Mouse (Mus musculus) heart, adult 9 months (tissue): ENCODE measurements around the gene Noxo1.
"Not testable (repeated sequence)": the region's sequence is repeated elsewhere in the genome, so short reads cannot be mapped to it uniquely, and the experiment has no call there.

Experiments used
- DNase-seq, 2 experiments: peaks; one replicate each; pipeline ENCODE4 v3.0.0; 2022; ENCODE audit warnings: low spot score in 2 of 2

The Noxo1 gene

DNA sequence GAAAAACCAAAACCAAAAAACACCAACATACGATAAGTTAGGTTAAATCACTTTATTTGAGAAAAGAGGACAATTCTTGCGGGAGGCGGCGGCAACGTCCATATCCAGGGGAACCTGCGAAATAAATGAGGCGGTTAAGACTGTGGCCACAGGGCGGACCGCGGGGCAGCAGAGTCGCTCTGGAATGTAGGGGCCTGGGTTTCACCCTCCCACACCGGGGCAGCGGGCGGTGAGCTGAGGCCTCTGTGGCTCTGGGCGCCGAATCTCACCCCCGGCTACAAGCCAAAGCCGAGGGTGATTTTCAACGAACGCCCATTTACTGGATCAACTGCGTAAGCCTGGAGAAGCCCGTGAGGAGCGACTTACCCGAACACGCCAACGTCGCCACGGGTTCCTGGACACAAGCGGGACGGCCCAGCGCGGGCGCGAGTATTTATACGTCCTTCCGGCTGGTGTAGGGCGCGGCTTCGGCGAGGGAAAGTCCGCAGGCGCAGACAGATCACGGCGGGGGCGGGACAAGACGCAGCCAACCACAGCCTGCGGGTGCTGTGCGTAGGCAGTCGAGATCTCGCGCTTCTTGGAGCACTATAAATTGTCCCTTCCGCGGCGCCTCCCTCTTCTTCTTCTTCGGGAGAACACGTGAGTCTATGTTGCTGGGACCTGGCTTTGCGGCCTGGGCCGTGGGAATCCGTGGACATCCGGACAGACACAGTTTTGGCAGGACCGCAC lies 23.6 kb downstream of the Noxo1 start:
- DNase-seq, result peak; percentile 97 to 98

DNA sequence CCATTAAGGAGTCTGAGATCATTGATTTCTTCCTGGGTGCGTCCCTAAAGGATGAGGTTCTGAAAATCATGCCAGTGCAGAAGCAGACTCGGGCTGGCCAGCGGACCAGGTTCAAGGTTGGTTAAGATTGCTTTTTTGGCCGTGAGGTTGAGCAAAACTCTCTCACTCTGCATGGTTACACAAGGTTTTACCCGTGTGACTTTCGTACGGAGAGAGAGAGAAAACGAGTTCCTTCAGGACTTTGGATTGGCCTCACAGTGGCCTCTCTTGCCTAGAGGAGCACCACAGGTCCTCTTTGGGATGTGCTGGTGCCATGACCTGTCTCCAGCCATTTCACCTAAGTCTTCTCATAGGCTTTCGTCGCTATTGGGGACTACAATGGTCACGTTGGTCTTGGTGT lies 24.6 kb downstream of the Noxo1 start:
- not testable (repeated sequence) for DNase-seq

DNA sequence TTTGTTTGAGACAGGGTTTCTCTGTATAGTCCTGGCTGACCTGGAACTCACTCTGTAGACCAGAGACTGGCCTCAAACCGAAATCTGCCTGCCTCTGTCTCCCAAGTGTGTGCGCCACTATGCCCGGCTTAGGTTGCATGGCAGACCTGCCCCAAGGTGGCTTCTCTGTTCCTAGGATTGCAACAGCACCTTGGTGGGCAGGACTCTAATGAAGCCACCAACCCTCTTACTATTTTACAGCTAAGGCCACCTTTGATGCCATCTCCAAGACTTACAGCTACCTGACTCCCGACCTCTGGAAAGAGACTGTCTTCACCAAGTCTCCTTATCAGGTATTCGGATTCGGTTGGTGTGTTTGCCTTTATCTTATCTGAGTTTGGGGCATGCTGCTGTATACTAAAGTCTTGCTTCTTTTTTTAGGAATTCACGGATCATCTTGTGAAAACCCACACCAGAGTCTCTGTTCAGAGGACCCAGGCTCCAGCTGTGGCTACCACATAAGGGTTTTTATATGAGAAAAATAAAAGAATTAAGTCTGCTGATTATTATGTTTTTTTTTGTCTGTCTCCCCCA lies 25.4 kb downstream of the Noxo1 start:
- DNase-seq, result not testable (repeated sequence)

DNA sequence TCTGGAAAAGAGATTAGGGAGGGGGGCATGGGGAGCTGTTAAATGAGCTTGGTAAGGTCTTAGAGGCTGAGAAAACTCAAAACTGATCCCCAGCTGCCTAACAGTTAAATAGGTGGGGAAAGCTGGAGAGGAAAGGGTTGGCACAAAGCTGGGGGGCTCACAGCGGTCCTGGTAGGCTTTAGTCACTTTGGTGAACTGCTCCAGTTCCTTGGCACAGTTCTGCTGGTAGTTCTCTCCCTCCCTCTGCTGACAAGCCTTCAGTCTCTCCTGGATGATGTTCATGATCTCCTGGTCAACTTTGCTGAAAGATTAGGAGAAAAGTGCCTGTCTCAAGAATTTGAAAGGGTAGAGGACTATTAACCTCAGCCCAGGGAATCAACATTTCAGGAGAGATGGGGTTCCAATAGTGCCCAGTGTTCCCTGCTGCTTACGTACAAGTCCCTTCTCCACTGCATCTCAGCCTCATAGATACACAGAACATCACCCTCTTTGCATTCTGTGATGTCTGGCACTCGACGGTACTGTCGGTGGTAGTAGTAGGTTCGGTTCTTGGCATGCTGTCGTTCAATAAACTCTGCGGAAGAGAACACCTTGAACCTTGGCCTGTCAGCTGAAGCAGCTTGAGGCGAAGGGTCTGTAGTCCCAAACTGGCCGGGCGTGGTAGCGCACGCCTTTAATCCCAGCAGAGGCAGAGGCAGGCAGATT lies 26.3 kb downstream of the Noxo1 start:
- no peak for DNase-seq

DNA sequence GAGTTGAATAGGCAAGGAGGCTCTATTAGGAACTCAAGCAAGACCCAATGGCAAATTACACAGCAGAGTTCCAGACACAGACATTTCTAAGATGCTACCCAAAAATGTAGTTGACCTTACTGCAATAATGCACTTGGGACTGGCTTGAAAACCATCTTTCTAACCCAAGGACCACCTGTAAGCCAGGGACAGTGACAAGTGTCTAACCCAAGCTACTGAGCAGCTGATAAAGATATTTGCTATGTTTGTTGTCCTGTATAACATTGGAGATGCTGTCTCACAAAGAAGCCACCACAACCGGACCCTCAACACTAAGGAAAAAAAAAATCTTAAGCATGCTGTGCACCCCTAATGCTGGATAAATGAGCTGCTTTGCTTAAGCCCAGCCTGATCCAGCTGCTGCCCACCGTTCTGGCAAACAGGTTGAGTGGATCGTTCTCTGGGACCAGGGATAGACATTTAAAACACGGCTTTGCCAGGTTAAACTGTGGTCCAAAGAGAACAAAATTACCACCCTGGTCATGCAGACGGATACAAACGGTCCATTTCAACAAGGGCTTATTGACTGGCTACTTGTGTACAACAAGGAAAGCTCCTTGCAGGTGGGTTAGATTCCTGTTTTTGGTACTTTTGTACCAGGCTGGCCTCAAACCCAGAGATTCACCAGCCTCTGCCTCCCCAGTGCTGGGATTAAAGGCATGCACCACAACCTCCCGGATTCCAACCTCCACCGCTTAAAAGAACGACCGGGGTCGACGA lies 27.3 kb downstream of the Noxo1 start:
- no peak for DNase-seq

DNA sequence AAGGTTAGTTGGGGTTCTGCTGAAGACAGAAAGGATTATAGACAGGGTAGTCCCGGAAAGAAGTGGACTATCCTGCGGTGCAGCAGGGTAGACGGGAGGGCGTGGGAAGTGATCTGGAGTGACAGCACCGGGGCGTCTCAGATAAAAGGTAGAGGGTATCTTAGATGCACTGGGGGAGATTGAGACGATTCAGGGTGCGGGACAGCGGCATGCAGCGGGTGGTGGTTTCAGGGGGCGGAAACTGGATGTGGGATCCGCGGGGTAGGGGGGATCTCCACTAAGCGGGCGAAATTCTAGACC lies 27.8 kb downstream of the Noxo1 start:
- DNase-seq, result no peak

DNA sequence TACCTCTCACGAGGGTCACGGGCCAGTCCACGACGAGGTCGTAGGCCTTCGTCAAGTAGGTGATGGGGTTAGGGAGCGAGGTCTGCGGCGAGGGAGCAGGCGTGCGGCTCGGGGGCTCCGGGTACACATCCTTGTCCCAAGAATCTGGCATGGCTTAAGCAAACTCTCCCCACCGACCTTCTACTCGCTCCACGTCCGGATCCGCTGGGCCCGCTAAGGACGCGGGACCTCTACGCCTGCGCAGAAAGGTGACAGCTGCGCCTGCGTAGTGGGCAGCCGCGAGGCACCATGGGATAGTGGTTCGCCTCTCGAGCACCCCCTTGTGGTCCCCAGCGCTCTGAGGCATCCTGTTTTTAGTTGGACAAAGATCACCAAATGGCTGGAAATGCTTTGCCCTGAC lies 28.1 kb downstream of the Noxo1 start, which contains the start of gene Ndufb10:
Ndufb10 (minus strand) TSS at position 295 of the 400 bp plus-strand sequence.
- DNase-seq, result peak; percentile 93 to 96

DNA sequence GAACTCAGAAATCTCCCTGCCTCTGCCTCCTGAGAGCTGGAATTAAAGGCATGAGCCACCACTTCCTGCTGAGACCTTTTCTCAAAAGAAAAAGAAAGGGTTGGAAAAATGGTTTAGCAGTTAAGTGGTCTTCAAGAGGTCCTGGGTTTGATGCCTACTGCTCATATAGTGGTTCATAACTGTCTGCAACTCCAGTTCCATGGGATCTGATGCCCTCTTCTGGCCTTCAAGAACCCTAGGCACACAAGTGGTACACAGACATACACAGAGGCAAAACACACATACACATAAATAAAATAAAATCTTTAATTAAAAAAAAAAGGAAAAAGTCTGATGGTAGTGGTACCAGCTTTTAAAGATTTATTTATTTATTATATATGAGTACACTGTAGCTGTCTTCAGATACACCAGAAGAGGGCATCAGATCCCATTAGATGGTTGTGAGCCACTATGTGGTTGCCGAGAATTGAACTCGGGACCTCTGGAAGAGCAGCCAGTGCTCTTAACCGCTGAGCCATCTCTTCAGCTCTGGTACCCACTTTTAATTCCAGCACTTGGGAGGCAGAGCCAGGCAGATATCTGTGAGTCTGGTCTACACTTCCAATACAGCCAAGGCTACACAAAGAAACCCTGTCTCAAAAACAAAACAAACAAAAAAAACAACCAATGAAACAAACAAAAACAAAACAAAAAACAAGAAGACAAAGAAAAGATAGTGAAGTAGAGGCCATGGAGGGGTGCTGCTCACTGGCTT lies 29.8 kb downstream of the Noxo1 start:
- no peak for DNase-seq

DNA sequence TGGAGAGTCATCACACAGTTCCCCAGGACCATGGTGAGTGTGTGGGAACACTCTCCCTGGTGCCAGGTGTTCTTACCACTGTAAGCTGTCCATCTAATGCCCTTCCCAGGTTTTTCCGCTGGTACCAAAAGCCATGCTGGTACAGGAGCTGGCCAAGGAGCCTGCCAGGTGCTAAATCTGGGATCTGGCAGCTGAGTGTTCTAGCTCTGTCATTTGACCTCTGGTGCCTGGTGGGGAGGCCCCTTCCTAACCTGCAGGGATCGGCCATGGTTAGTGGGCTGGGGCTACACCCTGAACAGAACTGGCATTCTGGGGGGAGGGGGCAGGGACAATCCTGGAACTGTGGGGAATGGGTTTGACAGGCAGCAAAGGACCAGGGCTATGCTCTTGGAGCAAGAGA lies 31.6 kb downstream of the Noxo1 start, which contains the start of gene Rpl3l:
Rpl3l (plus strand) TSS at position 203 of the 400 bp plus-strand sequence.
- DNase-seq, result peak; percentile 58 to 66

DNA sequence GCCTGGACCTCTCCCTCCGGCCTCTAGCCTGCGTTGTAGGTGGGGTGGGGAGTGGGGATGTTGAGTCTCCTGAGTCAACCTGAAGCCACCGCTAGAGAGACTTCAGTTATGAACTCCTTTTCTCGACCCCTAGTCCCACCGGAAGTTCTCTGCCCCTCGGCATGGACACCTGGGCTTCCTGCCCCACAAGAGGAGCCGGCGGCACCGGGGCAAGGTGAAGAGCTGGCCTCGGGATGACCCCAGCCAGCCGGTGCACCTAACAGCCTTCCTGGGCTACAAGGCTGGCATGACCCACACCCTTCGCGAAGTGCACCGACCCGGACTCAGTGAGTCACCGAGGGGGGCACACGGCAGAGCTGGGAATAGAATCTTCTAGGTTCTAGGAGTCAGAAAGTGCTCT lies 32.1 kb downstream of the Noxo1 start:
- no peak for DNase-seq

DNA sequence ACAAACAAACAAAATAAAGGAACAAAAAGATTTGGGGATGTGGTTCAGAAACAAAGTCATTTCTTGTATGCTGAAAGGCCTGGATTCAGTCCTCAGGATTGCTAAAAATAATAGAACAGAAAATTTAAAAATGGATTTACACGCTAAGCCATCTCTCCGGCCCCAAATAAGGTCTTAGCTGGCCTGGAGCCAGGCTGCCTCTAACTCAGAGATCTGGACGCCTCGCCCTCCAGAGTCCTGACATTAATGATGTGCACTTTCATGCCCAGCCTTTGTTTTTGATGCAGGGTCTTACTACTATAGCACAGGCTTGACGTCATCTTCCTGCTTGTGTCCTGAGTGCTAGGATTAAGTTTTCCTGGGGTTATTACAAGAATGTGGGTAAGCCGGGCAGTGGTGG lies 33.0 kb downstream of the Noxo1 start:
- no peak for DNase-seq

DNA sequence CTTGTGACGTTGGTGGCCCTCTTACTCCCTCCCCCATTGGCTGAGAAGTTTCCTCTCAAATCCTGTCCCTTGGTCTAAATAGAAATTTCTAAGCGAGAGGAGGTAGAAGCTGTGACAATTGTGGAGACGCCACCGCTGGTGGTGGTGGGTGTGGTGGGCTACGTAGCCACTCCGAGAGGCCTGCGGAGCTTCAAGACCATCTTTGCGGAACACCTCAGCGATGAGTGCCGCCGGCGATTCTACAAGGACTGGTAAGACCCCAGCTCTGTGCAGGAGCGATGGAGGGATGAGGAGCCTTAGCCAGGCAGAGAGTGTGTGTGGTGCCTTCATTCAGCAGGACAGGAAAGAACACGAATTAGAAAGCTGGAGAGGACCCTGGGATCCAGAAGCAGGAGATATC lies 34.8 kb downstream of the Noxo1 start:
- DNase-seq, result no peak

DNA sequence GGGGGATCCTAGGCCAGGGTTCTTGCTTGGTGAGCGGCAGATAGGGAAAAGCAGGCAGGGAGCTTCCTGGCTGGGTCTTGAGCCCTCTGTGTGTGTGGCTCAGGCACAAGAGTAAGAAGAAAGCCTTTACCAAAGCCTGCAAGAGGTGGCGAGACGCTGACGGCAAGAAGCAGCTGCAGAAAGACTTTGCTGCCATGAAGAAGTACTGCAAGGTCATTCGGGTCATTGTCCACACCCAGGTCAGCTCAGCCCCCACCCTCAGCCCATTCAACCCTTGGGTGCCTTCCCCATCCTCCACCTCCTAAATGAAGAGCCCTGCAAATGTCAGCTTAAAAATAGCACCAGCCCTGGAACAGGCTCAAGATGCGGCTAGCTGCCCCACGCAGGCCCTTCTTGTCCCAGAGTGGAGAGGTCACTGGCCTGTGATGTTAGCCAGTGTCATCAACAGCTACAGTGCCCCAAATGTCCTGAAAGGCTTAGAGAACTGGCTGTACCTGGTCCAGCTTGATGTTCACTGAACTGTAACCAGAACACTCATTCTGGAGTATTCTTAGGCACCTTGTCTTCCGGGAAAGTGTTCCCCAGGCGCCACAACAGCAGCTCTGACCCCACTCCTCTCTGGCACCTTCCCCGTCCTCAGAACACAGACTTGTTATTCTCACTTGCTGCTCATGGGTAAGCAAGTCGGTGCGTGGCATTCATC lies 36.4 kb downstream of the Noxo1 start:
- peak; percentile 62 to 79 for DNase-seq

DNA sequence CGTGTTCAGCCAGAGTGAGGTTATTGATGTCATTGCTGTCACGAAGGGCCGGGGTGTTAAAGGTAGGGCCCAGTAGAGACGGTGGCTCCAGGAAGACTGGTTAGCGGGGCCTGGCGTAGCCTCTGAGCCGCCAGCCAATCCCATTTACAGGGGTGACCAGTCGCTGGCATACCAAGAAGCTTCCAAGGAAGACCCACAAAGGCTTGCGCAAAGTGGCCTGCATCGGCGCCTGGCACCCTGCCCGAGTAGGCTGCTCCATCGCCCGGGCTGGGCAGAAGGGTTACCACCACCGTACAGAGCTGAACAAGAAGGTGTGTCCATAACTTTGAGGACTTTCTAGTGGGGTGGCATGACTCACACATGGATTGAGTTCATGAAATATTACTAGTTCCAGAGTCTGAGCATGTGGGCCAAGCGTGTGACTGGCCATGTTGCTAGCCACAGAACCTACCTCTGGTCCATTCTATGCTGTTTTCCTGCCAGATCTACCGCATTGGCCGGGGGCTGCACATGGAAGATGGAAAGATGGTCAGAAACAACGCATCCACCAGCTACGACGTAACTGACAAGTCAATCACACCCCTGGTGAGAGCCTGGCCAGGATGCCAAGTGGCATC lies 37.5 kb downstream of the Noxo1 start:
- no peak for DNase-seq

DNA sequence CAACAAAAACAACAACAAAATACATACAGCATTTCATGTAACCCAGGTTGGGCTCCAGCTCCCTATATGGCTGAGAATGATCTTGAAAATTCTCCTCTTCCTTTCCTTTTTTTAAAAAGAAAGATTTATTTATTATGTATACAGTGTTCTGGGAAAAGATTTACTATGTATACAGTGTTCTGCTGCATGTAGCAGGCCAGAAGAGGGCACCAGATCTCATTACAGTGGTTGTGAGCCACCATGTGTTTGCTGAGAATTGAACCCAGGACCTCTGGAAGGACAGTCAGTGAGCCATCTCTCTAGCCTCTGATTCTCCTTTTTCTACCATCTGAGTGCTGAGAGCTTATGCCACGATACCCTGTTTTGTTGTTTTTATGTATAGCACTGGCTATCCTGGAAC lies 38.5 kb downstream of the Noxo1 start:
- DNase-seq, result no peak

DNA sequence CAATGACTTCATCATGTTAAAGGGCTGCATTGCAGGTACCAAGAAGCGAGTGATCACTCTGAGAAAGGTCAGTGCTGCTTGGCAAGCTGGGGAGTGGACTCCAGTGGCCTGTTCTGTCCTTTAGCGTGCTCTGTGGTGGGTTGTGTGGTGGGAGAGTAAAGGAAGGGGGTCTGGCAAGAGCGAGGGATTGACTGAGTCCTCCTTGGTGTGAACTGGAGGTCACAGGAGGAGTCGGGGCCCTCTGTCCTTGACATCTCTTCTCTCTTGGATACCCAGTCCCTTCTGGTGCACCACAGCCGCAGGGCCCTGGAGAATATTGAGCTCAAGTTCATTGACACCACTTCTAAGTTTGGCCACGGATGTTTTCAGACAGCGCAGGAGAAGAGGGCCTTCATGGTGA lies 39.4 kb downstream of the Noxo1 start:
- no peak for DNase-seq

DNA sequence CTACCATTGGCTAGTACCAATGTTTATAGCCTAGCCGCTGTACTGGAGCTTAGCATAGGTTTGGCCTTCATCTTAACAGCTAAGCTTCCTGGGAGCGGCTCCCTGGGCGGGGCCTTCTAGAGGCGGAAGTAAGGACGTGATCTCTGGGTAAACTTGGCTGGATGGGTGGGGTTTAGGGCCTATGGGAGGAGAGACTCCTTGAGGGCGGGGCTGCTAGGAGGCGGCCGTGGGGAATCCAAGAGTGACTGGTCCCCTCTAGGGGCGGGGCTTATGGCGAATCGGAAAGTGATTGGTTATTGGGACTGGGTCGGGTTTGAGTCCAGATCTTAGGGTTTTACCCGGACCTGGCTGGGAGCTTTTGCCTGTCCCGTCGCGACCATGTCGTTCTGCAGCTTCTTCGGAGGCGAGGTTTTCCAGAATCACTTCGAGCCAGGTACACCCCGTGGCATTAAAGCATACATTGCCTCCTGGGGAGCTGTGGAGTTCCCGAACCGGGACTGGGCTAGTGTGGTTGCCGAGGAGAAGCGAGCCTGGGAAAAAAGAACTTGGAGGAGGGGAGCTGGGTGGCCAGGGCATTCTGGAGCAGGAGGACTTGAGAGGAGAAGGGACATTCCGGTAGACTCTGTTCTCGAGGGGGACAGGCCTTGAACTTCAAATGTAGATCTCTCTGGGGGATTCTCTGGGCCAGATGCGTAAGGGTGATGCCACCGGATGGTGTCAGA lies 40.5 kb downstream of the Noxo1 start, which contains the start of gene Msrb1:
Msrb1 (plus strand) TSS at position 313 of the 722 bp plus-strand sequence.
- DNase-seq, result peak; percentile 99

DNA sequence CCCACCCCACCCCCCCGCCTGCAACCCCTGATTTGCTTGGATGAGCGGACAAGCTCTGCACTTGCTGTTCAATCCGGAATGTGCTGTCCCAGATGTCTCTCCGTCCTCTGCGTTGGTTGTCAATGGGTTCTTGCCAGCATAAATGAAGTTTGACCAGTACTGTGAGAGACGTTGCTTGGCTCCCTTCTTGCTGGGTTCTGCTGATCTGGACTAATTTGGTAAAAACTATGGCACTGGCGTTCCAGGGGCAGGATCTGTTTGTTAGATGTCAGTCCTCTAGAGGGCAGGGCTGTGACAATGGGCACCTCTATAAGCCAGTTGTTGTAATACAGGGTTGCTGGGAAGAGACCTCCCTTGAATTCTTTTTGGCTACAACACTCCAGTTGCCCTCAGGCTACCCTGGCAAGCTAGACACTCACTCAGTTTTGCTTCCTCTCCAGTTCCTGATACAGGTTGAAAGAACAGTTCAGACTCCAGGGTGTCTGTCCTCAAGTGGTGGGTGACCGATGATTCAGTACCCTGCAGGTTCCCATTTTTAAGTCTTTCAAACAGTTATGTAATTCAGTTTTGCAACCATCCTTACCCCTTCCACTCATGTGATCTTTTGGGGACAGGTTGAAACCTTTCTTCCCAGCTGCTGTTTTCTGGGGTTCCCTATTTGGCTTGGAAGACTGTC lies 41.2 kb downstream of the Noxo1 start:
- no peak for DNase-seq

DNA sequence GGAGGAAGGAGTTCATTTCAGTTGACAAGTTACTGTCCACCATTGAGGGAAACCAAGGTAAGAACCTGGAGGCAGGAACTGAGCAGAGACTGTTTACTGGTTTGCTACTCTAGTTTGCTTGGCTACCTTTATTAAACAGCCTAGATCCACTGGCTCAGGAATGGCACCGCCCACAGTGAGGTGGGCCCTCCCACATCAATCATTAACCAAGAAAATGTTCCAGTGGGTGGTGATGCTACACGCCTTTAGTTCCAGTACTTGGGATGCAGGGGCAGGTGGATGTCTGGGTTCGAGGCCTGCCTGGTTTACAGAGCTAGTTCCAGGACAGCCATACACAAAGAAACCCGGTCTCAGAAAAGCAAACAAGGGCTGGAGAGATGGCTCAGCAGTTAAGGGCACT lies 42.2 kb downstream of the Noxo1 start:
- no peak for DNase-seq
